Mouse (Mus musculus): ENCODE data around the gene Vps41. TPM values are rescaled to one million over a fixed set of nuclear protein-coding genes. Genes with fewer than 3 reads are reported as not detected.

The Vps41 gene
- 41.8 and 46.9 TPM in 2 replicates for polyA plus RNA-seq (2015; fragmentation: Nextera tagmentation; extraction: Ambion mirVana)

DNA sequence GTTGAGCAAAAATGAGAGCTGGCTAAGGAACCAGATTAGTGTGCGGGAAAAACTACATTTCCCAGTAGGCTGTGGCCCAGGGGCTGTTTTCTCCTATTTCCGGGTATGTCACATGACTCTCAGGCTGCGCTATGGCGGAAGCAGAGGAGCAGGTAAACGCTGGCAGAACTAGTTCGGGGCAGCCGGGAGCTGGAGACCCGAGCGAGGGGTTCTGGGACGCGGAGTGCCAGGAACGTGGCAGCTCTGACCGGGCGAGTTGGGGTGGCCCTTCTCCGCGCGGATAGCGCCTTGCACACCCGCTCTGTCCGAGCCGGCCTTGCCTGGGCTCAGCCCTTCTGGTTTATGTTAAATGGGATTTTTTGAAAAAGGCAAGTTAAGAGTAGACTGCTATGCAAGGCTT is at the start of gene Vps41:
Vps41 (plus strand) TSS at position 102 of the 400 bp plus-strand sequence.
- H3K36me3 ChIP-seq (ENCODE audit: control insufficient read depth, insufficient read depth): no peaks in the 10 kb centered on the region
- peak within 1 kb of the TSS; percentile 84 for H3K9ac ChIP-seq (ENCODE audit: low read length)
- peak within 1 kb of the TSS; percentile 75 for H3K4me3 ChIP-seq (ENCODE audit: low read length)
- under 1% methylated on average over 21 of the region's 21 CpGs for WGBS
- peak within 1 kb of the TSS; percentile 69 for H3K4me2 ChIP-seq (ENCODE audit: low read depth, low read length)
- ATAC-seq (replicated peaks; ENCODE audit: extremely low read depth, insufficient read depth, low FRiP score): peak; percentile 94
- H3K9me3 ChIP-seq (replicated peaks; ENCODE audit: control insufficient read depth, low read length): no peaks in the 10 kb centered on the region
- peaks cover 4% of the 10 kb centered on the region for H3K4me1 ChIP-seq (ENCODE audit: control insufficient read depth, insufficient read depth, low read length)
- no peak within 1 kb of the TSS for H3K27ac ChIP-seq (ENCODE audit: low read length)
- no peaks in the 10 kb centered on the region for H3K27me3 ChIP-seq (ENCODE audit: control insufficient read depth, insufficient read depth, low read length)

DNA sequence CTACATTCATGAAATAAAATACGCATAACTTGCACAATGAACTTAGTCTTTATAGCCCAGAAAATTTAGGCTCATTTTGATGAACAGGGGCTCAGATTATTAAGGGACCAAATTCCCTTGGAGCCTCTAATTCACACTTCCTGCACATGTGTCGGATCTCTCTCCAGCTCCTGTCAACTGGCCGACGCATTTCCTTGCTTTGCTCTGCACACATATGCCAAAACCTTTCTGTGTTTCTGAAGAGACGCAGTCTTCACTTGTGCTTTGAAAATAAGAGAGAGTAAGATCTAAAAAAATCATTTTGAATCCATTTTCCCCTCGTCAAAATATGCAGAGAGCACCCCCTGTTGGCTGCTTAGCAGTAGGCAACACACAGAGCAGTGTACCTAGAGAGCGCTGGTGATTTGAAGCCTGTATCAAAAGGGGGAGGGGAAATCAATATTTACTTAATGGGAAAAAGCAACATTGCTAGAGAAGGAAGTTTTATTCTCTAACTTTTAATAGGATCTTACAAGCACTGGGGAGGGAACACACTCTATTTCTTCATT is 18.5 kb upstream of the Vps41 start:
- Histone ChIP-seq H3K9ac (ENCODE audit: low read length) (no peak overlapping the region), H3K36me3 (ENCODE audit: control insufficient read depth, insufficient read depth) (no peaks in the 10 kb centered on the region), H3K4me3 (ENCODE audit: low read length) (no peak overlapping the region), H3K27me3 (ENCODE audit: control insufficient read depth, insufficient read depth, low read length) (no peaks in the 10 kb centered on the region), H3K9me3 (replicated peaks; ENCODE audit: control insufficient read depth, low read length) (no peaks in the 10 kb centered on the region), H3K27ac (ENCODE audit: low read length) (no peak overlapping the region), H3K4me2 (ENCODE audit: low read depth, low read length) (no peak overlapping the region), H3K4me1 (ENCODE audit: control insufficient read depth, insufficient read depth, low read length) (no peaks in the 10 kb centered on the region)
- WGBS: 37% methylated on average over 7 of the region's 7 CpGs
- ATAC-seq (replicated peaks; ENCODE audit: extremely low read depth, insufficient read depth, low FRiP score): no peak

DNA sequence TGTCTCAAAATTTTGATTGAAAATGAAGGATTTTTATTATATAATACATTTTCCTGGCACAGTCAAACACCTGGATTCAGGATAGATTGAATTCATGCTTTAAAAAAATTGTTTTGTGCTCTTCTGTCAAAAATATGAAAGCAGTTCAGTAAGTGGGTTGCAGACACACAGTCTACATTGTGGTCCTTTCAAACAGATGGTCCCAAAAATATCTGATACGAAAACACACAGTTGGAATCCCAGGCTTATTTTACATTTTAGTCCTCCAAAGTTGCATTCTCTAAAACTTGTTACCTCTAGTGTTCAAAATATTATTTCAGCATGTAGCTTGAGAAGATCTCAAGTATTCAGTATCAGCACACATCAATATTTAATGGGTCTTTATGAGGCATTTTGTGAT is 5.4 kb upstream of the Vps41 start:
- H3K4me2 ChIP-seq (ENCODE audit: low read depth, low read length): no peak overlapping the region
- no peak overlapping the region for H3K27ac ChIP-seq (ENCODE audit: low read length)
- WGBS: 76% methylated on average over 1 of the region's 1 CpGs
- no peaks in the 10 kb centered on the region for H3K9me3 ChIP-seq (replicated peaks; ENCODE audit: control insufficient read depth, low read length)
- H3K4me3 ChIP-seq (ENCODE audit: low read length): no peak overlapping the region
- ATAC-seq (replicated peaks; ENCODE audit: extremely low read depth, insufficient read depth, low FRiP score): no peak
- H3K36me3 ChIP-seq (ENCODE audit: control insufficient read depth, insufficient read depth): no peaks in the 10 kb centered on the region
- no peaks in the 10 kb centered on the region for H3K4me1 ChIP-seq (ENCODE audit: control insufficient read depth, insufficient read depth, low read length)
- no peaks in the 10 kb centered on the region for H3K27me3 ChIP-seq (ENCODE audit: control insufficient read depth, insufficient read depth, low read length)
- no peak overlapping the region for H3K9ac ChIP-seq (ENCODE audit: low read length)

DNA sequence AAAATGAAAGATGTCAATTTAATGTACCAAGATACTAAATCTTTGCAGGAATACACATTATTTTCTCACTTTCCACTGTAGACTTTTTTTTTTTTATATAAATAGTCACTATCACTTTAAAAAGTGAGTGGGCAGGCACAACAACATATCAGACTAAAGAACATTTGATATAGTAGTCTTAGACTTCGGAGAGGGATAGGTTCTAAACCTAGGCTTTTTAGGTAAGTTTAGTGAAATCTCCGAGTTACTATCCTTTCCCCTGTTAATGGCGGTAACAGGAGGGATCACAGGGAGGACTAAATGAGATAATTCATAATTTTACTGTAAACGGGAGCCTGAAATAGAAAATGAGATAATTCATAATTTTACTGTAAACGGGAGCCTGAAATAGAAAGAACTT is 379 bp upstream of the Vps41 start:
- 30% methylated on average over 5 of the region's 5 CpGs for WGBS
- no peak overlapping the region for H3K27ac ChIP-seq (ENCODE audit: low read length)
- H3K4me1 ChIP-seq (ENCODE audit: control insufficient read depth, insufficient read depth, low read length): peaks cover 4% of the 10 kb centered on the region
- no peak for ATAC-seq (replicated peaks; ENCODE audit: extremely low read depth, insufficient read depth, low FRiP score)
- no peaks in the 10 kb centered on the region for H3K36me3 ChIP-seq (ENCODE audit: control insufficient read depth, insufficient read depth)
- H3K4me2 ChIP-seq (ENCODE audit: low read depth, low read length): peak overlapping the region; percentile 69; the same call in 1 of the 2 replicates
- H3K9ac ChIP-seq (ENCODE audit: low read length): no peak overlapping the region; the same call in 1 of the 2 replicates
- no peaks in the 10 kb centered on the region for H3K27me3 ChIP-seq (ENCODE audit: control insufficient read depth, insufficient read depth, low read length)
- H3K9me3 ChIP-seq (replicated peaks; ENCODE audit: control insufficient read depth, low read length): no peaks in the 10 kb centered on the region
- H3K4me3 ChIP-seq (ENCODE audit: low read length): peak overlapping the region; percentile 75

DNA sequence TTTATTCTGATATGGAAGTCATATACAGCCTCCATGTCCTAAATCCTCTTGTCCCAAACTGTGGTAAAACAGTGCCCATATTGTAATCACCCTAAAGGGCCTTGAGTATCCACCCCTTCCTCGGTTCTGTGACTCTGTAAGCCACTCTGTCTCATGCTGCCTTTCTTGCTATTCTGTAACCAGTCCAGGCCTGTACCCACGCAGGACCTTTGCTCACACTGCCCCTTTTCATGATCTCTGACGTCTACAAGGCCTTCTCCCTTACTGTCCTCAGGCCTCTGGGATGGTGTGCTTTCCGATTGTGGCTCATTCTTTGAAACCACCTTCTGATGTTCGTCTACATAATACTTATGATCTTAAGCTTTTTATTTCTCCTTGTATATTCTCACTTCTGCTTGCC is 1.4 kb downstream of the Vps41 start:
- 81% methylated on average over 5 of the region's 5 CpGs for WGBS
- Histone ChIP-seq H3K9ac (ENCODE audit: low read length) (no peak overlapping the region), H3K4me1 (ENCODE audit: control insufficient read depth, insufficient read depth, low read length) (peaks cover 4% of the 10 kb centered on the region), H3K27me3 (ENCODE audit: control insufficient read depth, insufficient read depth, low read length) (no peaks in the 10 kb centered on the region), H3K36me3 (ENCODE audit: control insufficient read depth, insufficient read depth) (no peaks in the 10 kb centered on the region), H3K4me3 (ENCODE audit: low read length) (no peak overlapping the region), H3K9me3 (replicated peaks; ENCODE audit: control insufficient read depth, low read length) (no peaks in the 10 kb centered on the region), H3K4me2 (ENCODE audit: low read depth, low read length) (no peak overlapping the region), H3K27ac (ENCODE audit: low read length) (no peak overlapping the region)
- ATAC-seq (replicated peaks; ENCODE audit: extremely low read depth, insufficient read depth, low FRiP score): no peak

DNA sequence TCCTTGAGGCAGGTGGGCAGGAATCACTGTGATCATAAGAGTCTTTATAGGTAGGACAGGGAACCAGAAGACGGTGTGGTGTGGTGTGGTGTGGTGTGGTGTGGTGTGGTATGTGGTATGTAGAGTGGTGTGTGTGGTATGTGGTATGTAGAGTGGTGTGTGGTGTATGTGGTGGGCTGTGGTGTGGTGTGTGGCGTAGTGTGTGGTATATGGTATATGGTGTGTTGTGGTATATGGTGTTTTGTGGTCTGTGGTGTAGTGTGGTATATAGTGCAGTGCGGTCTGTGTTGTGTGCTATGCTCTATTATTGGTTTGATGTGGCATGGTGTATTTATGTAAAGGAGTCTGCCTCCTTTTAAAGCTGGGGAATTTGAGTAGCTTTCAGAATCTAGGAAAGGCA is 13.6 kb downstream of the Vps41 start:
- H3K36me3 ChIP-seq (ENCODE audit: control insufficient read depth, insufficient read depth): 0 out of 2 replicates have a peak, but pooled peaks cover 4% of the 10 kb centered on the region
- H3K9ac ChIP-seq (ENCODE audit: low read length): no peak overlapping the region
- no peak overlapping the region for H3K4me2 ChIP-seq (ENCODE audit: low read depth, low read length)
- no peaks in the 10 kb centered on the region for H3K9me3 ChIP-seq (replicated peaks; ENCODE audit: control insufficient read depth, low read length)
- ATAC-seq (replicated peaks; ENCODE audit: extremely low read depth, insufficient read depth, low FRiP score): no peak
- no peaks in the 10 kb centered on the region for H3K27me3 ChIP-seq (ENCODE audit: control insufficient read depth, insufficient read depth, low read length)
- 93% methylated on average over 3 of the region's 3 CpGs for WGBS
- no peak overlapping the region for H3K4me3 ChIP-seq (ENCODE audit: low read length)
- no peaks in the 10 kb centered on the region for H3K4me1 ChIP-seq (ENCODE audit: control insufficient read depth, insufficient read depth, low read length)
- no peak overlapping the region for H3K27ac ChIP-seq (ENCODE audit: low read length)

DNA sequence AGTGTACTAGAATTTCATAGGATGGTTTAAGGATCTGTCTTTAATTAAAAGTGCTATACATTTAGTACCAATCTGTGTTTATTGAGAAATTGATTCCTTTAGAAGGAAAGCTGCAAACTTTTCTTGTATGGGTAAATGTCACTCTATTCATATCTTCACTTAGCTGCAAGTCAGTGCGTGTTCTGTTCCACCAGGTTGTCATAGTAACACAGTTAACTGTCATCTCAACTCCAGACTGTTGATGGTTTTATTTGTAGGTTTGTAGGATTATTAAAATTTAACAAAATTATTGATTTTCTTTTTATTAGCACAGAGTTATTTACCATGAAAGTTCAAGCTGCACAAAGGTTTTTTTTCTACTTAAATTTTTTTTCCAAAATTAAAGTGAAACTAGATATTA is 19.5 kb downstream of the Vps41 start:
- Histone ChIP-seq H3K27ac (ENCODE audit: low read length) (no peak overlapping the region), H3K4me3 (ENCODE audit: low read length) (no peak overlapping the region), H3K9ac (ENCODE audit: low read length) (no peak overlapping the region), H3K4me1 (ENCODE audit: control insufficient read depth, insufficient read depth, low read length) (no peaks in the 10 kb centered on the region), H3K36me3 (ENCODE audit: control insufficient read depth, insufficient read depth) (peaks cover 15% of the 10 kb centered on the region), H3K9me3 (replicated peaks; ENCODE audit: control insufficient read depth, low read length) (peaks cover 10% of the 10 kb centered on the region), H3K4me2 (ENCODE audit: low read depth, low read length) (no peak overlapping the region), H3K27me3 (ENCODE audit: control insufficient read depth, insufficient read depth, low read length) (no peaks in the 10 kb centered on the region)
- ATAC-seq (replicated peaks; ENCODE audit: extremely low read depth, insufficient read depth, low FRiP score): no peak
- 73% methylated on average over 1 of the region's 1 CpGs for WGBS

DNA sequence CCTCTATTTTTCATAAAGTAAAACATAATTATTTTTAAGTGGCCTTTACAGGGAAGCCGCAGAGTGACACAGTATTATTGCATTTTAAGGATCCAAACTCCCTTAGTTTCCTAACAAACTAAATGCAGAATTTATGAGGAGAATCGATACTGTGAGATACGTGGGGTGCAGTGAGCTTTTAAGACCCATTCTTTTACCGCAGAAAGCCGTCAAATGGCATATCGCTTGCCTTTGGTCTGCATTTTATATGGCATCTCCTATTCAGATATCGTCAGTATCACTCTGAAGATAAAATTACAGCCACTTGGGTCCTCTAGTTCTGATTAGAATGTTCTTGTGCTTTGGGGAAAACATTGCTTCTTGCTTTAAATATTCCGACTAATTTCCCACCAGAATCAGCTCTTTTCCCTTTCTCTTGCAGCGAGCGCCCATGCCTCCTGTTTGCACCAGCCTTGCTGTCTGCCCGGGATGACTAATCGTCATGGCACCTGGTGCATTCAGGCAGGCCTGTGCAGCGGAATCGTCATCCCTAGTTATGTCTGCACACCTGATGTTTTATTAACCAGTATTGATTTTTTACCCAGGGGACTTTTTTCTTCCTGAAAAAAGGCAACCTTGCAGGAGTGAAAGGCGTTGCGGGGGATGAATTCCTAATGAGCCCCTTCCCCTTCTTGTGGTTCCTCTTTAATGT is 26.6 kb downstream of the Vps41 start:
- Histone ChIP-seq H3K9ac (ENCODE audit: low read length) (no peak overlapping the region), H3K4me3 (ENCODE audit: low read length) (no peak overlapping the region), H3K36me3 (ENCODE audit: control insufficient read depth, insufficient read depth) (peaks cover 16% of the 10 kb centered on the region), H3K27me3 (ENCODE audit: control insufficient read depth, insufficient read depth, low read length) (no peaks in the 10 kb centered on the region), H3K4me2 (ENCODE audit: low read depth, low read length) (no peak overlapping the region), H3K9me3 (replicated peaks; ENCODE audit: control insufficient read depth, low read length) (peaks cover 10% of the 10 kb centered on the region), H3K27ac (ENCODE audit: low read length) (no peak overlapping the region), H3K4me1 (ENCODE audit: control insufficient read depth, insufficient read depth, low read length) (0 out of 2 replicates have a peak, but pooled peaks cover 3% of the 10 kb centered on the region)
- ATAC-seq (replicated peaks; ENCODE audit: extremely low read depth, insufficient read depth, low FRiP score): no peak
- 86% methylated on average over 16 of the region's 16 CpGs for WGBS

DNA sequence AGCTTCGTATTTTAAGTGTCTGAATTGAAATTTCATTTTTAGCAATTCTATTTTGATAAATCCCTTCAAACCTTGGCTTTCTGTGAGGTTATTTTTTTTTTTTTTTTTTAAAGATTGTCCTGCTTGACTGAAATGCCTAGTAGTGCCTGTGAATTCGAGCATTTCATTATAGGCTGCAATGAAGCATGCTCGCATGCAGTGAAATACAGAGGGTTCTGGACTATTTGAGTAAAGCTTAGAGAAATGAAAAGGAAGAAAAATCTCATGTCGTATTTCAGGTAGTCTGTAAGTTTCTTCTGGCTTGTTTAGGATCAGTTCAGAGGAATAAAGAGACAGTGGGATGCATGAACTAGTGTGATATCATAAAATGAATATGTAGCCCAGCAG is 27.2 kb downstream of the Vps41 start:
- H3K9ac ChIP-seq (ENCODE audit: low read length): no peak overlapping the region
- ATAC-seq (replicated peaks; ENCODE audit: extremely low read depth, insufficient read depth, low FRiP score): no peak
- 83% methylated on average over 4 of the region's 4 CpGs for WGBS
- no peak overlapping the region for H3K27ac ChIP-seq (ENCODE audit: low read length)
- 0 out of 2 replicates have a peak, but pooled peaks cover 3% of the 10 kb centered on the region for H3K4me1 ChIP-seq (ENCODE audit: control insufficient read depth, insufficient read depth, low read length)
- no peak overlapping the region for H3K4me3 ChIP-seq (ENCODE audit: low read length)
- peaks cover 16% of the 10 kb centered on the region for H3K36me3 ChIP-seq (ENCODE audit: control insufficient read depth, insufficient read depth)
- peaks cover 10% of the 10 kb centered on the region for H3K9me3 ChIP-seq (replicated peaks; ENCODE audit: control insufficient read depth, low read length)
- H3K27me3 ChIP-seq (ENCODE audit: control insufficient read depth, insufficient read depth, low read length): no peaks in the 10 kb centered on the region
- no peak overlapping the region for H3K4me2 ChIP-seq (ENCODE audit: low read depth, low read length)

Measured in heart, embryonic 16.5 days (tissue).